Mouse (Mus musculus): ENCODE data around the gene Tor2a.

Tor2a gene

DNA sequence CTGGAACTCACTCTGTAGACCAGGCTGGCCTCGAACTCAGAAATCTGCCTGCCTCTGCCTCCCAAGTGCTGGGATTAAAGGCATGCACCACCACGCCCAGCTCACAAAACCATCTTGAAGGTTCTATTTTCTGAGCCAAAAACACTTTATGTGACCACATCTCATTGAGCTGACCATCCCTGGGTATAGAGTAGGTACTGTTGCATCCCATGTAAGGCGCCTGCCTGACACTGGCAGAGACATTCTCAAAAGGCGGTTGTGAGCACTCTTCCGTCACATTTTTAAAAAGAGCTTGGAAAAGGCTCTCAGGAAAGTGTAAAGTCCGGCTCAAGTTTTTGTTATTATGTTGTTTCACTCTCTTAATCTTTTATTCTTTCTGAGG, 369 bp upstream of the Tor2a start:
- in situ Hi-C loops (cut with MboI; ENCODE audit: unreplicated experiment in 2 of 2), result loop anchor here (5.0 to 25.0 kb wide), 5 partner anchors 44 to 1944 kb away; partner anchors contain the start of genes Cdk9 (in 2 of the 2), 1700001O22Rik (in 1 of the 2), Garnl3 (in 1 of the 2) and Ntmt1 (in 1 of the 2)

DNA sequence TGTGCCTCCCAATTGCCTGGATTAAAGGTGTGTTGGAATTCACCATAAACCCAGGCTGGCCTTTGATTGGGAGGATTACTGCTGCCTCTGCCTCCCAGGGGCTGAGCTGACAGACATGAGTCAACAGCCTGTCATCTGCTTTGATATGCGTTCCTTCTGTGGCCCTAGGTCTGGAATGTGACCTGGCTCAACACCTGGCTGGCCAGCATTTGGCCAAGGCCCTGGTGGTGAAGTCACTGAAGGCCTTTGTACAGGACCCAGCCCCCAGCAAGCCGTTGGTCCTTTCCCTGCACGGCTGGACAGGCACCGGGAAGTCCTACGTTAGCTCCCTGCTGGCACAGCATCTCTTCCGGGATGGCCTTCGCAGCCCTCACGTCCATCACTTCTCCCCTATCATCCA, 1.5 kb downstream of the Tor2a start:
- in situ Hi-C loops (cut with MboI; ENCODE audit: unreplicated experiment in 2 of 2), result loop anchor here (5.0 to 25.0 kb wide), 5 partner anchors 46 to 1946 kb away; partner anchors contain the start of genes Cdk9 (in 2 of the 2), 1700001O22Rik (in 1 of the 2), Garnl3 (in 1 of the 2) and Ntmt1 (in 1 of the 2)

DNA sequence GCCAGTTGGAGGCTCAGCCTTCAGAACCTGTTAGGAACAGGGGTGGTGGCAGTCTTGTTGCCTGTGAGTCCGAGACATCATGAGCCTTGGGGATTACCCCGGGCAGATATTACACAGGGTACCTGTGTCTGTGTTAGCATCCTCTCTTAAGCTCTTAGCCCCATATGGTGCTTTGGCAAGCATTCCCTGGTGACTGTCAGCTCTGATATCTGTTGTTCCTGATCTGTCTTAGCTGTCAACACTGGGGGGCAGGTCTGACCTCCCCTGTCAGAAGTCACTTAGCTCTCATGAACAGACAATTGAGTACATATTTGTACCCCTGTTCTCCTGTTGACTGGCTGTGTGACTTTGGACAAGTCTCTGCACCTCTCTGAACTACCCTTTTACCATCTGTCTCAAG, 2.0 kb downstream of the Tor2a start:
- in situ Hi-C loops (cut with MboI; ENCODE audit: unreplicated experiment in 2 of 2), result loop anchor here (5.0 to 25.0 kb wide), 5 partner anchors 47 to 1947 kb away; partner anchors contain the start of genes Cdk9 (in 2 of the 2), 1700001O22Rik (in 1 of the 2), Garnl3 (in 1 of the 2) and Ntmt1 (in 1 of the 2)

DNA sequence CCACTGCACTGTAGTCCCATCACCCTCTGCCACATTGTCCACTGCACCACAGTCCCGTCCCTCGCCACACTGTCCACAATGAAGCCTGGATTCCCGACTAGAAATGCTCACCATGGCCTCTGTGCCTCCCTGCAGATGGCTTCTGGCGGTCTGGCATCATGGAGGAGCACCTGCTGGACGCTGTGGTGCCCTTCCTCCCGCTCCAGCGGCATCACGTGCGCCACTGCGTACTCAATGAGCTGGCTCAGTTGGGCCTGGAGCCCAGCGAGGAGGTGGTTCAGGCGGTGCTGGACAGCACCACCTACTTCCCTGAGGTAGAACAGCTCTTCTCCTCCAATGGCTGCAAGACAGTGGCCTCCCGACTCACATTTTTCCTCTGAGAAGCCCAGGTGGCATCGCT, 4.3 kb downstream of the Tor2a start:
- in situ Hi-C loops (cut with MboI; ENCODE audit: unreplicated experiment in 2 of 2), result loop anchor here (25.0 kb wide), 2 partner anchors 376 to 1949 kb away; partner anchors contain the start of genes 1700001O22Rik (in 1 of the 2), Garnl3 (in 1 of the 2) and Ntmt1 (in 1 of the 2)

DNA sequence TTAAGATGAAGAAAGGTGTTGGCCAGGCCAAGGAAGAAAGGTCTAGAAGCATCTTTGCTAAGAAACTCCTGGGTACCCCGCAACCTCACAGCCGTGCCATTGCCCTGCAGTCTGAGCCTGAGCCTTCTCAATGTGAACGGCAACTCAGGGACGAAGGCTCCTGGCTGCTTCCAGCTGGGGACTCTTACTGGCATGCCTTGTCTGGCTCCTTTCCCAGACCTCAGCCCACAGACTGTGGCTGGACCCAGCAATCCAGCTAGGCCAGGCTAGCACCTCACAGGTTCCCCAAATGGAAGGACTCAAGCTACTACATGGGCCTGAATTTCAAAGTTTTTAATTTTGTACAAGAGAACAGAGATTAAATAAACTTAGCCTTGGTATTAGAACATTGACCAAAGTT, 4.8 kb downstream of the Tor2a start:
- in situ Hi-C loops (cut with MboI; ENCODE audit: unreplicated experiment in 2 of 2), result loop anchor here (25.0 kb wide), 2 partner anchors 375 to 1950 kb away; partner anchors contain the start of genes 1700001O22Rik (in 1 of the 2), Garnl3 (in 1 of the 2) and Ntmt1 (in 1 of the 2)

DNA sequence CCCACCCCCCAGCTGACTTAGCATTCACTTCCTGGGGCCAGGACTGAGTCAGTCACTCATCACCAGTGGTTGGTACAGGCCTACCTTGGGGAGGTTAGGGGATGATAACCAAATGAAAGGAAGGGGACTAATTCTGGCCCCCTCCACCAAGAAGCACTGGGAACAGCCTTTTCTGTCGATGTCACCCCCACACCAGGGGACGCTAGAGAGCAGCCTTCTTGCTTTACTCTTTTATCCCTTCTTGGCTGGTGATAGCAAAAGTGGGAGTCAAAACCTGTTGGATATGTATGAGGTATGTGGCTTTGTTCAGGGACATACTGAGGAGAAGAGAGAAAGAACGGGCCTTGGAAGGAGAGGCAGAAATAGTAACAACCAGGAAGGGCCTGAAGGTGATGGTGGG, 6.3 kb downstream of the Tor2a start:
- in situ Hi-C loops (cut with MboI; ENCODE audit: unreplicated experiment in 2 of 2), result loop anchor here (25.0 kb wide), 2 partner anchors 374 to 1951 kb away; partner anchors contain the start of genes 1700001O22Rik (in 1 of the 2), Garnl3 (in 1 of the 2) and Ntmt1 (in 1 of the 2)

DNA sequence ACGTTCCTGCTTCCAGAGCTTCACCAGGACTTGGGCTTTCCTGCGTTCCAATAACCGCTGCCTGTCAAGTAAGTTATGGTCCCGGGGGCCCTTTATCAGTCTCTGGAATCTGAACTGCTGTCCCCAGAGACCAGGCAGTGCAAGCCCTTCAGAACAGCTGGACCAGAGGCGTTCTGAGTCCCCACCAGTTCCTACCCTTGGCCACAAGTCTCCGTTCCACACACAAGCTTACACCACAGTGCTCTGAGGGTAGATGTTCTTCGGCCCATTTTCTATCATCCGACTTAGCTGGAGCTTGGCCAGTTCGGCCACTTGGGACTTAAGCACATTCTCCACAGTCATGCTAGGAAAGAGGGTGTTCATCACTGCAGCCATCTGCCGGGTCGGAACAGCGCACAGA, 10.2 kb downstream of the Tor2a start:
- in situ Hi-C loops (cut with MboI; ENCODE audit: unreplicated experiment in 2 of 2), result loop anchor here (25.0 kb wide), 2 partner anchors 370 to 1955 kb away; partner anchors contain the start of genes 1700001O22Rik (in 1 of the 2), Garnl3 (in 1 of the 2) and Ntmt1 (in 1 of the 2)

DNA sequence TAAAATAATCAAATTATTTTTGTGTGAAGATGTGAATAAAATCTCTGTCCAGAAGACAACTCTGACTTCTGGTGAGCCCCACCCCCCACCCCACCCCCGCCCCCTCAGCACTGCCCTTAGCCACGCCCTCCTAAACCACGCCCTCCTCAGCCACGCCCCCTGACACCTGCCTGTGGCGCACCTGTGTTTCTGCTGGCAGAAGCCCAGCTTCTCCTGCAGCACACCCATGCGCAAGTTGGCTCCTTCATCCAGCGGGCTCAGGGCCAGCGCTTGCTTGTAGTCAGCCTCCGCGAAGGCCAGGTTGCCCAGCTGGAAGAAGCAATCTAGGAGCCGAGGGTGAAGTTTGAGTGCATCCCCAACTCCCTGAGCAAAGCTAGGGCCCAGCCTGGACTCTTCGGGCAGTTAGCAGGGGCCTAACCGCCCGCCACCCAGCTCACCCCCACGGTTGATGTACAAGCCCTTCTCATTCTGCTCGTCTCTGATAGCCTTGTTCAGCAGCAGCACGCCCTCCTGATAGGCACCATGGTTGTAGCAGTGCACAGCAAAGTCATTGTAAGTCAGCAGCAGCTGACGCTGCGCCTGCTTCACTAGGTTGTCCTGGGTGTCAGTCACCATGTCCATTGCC, 11.7 kb downstream of the Tor2a start:
- in situ Hi-C loops (cut with MboI; ENCODE audit: unreplicated experiment in 2 of 2), result loop anchor here (25.0 kb wide), 2 partner anchors 369 to 1956 kb away; partner anchors contain the start of genes 1700001O22Rik (in 1 of the 2), Garnl3 (in 1 of the 2) and Ntmt1 (in 1 of the 2)

DNA sequence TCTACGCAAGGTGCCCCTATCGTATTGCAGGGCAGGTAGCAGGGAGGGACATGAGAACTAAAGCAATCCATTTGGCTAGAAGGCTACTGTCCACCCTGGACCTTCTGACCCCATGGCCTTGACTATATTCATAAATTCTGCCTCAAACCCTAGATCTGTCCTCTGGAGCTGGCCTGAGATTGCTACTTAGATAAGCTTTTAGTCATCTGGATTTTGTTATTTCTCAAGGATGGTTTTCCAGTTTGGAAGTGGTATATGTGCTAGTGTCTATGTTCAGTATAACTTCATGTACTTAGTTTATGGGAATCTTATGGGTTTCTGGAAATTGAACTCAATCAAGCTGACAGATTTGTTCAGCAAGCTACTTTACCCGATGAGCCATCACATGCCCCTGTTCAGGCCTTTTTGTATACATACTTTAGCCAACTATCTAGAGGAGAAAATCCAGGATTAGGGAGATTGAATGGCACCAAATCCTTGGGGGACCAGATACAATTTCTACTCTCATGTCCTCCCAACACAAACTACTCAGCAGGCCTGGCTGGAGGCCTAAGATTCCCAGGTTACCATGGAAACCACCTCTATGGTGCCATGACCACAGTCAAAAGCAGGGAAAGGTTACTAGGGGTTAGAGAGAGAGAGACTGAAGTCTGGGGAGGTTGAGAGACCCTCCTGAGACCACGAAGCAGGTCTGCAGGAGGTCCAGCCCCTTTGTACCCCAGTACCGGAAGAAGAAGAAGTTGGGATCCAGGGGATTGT, 12.5 kb downstream of the Tor2a start:
- in situ Hi-C loops (cut with MboI; ENCODE audit: unreplicated experiment in 2 of 2), result loop anchor here (10.0 to 25.0 kb wide), 3 partner anchors 155 to 1957 kb away; partner anchors contain the start of genes 1700001O22Rik (in 1 of the 2), Garnl3 (in 1 of the 2) and Ntmt1 (in 1 of the 2)

DNA sequence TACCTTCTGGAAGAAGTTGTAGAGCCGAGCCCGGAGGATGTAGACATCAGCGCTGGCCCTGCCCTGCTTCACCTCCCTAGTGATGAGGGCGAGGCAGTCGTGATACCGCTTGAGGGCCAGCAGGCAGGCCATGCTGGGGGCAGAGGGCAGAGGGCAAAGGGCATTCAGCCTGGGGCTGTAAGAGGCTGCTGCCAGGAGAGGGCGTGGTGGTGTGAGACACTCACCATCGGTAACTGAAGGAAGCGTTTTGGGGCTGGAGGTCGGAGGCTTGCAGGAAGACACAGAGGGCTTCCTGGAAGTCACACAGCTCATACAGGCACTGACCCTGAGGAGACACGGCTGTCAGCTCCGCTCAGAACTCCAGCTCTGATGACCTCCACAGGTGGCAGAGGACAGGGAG, 14.9 kb downstream of the Tor2a start:
- in situ Hi-C loops (cut with MboI; ENCODE audit: unreplicated experiment in 2 of 2), result loop anchor here (10.0 to 25.0 kb wide), 3 partner anchors 153 to 1960 kb away; partner anchors contain the start of genes 1700001O22Rik (in 1 of the 2), Garnl3 (in 1 of the 2) and Ntmt1 (in 1 of the 2)

DNA sequence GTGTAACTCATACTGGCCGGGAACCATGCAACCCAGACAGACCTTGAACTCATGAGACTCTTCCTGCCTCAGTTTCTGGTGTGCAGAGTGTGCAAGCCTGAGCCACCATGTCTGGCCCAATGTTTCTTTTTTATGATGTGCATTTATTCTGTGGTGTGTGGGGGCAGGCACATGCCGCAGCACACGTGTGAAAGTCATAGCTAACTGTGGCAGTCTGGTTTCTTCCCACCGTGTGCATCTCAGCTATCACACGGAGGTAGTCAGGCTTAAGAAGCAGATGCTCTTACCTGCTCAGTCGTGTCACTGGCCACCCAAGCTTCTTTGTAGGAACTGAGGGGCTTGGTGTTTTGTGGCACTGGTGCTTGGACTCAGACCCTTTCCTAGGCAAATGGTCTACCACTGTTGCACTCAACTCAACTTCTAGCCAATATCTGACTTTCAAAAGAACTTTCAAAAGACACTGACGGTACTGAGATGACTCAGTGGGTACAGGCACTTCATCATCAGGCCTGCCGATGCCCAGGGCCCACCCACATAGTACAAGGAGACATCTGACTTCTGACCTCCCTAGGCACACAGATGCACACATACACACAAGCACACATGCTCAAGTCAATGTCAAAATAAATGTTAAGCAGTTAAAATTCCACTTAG, 15.7 kb downstream of the Tor2a start:
- in situ Hi-C loops (cut with MboI; ENCODE audit: unreplicated experiment in 2 of 2), result loop anchor here (10.0 to 25.0 kb wide), 3 partner anchors 152 to 1960 kb away; partner anchors contain the start of genes 1700001O22Rik (in 1 of the 2), Garnl3 (in 1 of the 2) and Ntmt1 (in 1 of the 2)

DNA sequence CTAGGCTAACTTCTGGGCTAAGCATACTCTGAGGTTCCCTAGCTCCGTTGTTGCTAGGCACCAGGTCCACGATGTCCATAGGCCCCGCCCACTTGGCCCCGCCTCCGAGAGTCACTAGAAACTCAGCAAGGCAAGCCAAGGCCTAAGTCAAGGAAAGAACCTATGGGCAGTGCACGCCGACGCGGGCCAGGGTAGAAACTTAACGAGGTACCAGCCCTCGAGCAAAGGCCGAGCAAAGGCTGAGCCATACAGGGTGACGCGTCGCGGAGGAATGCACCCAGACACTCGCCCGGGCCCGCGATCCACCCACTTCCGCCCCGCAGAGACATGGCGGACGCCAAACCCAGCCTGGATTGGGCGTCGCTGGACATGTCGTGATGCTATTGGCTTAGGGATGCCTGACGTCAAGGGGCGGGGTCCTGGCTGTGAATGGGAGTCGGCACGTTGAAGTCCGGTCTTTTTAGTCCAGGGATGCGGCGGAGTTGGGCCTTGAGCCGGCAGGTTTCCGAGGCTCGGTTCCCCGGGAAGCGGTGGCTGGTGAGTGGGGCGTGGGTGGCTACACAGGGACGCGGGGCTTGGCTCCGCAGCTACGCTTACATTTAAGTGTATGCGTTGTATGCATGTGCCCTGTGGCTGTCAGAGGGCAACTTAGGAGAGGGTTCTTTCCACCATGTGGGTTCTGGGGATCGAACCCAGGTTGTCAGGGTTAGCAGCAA, 18.5 kb downstream of the Tor2a start, which contains the start of the genes Ttc16 and Ptrh1:
Gene Ttc16, minus strand, starts transcription at position 275 of the 716 bp plus-strand sequence.
Gene Ptrh1, plus strand, starts transcription at position 428 of the 716 bp plus-strand sequence.
- in situ Hi-C loops (cut with MboI; ENCODE audit: unreplicated experiment in 2 of 2), result loop anchor here in 1 of 2 experiments (10.0 kb wide), 1 partner anchor 149 kb away; no protein-coding TSS in a partner anchor

DNA sequence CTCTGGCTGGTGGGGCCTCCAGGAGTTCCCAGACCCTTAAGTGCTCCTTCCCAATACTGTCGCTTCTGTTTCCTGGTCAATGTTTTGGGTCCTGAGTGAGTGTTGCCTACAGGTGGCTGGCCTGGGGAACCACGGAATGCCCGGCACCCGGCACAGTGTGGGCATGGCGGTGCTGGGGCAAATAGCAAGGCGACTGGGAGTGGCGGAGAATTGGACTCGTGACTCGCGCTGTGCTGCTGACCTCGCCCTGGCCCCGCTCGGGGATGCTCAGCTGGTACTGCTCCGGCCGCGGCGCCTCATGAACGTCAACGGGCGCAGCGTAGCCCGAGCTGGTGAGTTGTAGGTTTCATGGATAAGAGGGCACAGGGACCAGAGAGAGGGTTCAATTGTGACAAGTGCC, 19.2 kb downstream of the Tor2a start:
- in situ Hi-C loops (cut with MboI; ENCODE audit: unreplicated experiment in 2 of 2), result loop anchor here in 1 of 2 experiments (10.0 kb wide), 1 partner anchor 149 kb away; no protein-coding TSS in a partner anchor

DNA sequence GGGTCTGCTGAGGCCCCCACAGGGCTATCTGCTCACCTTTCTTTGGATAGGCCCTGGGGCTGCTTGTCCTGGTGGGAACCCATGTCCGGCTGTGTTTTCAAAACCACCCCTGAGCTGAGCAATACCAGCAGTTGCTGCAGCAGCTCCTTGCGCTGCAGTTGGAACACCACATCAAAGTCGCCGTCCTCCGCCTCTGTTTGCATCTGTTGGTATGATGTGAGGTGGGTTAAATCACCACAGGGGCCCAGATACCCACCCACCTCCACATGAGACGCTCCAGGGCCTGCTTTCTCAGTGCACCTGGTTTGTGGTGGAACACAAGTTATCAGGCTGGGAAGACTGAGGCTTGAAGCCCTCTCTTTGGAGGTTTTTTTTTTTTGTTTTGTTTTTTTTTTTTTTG, 21.0 kb downstream of the Tor2a start:
- in situ Hi-C loops (cut with MboI; ENCODE audit: unreplicated experiment in 2 of 2), result loop anchor here in 1 of 2 experiments (10.0 kb wide), 1 partner anchor 147 kb away; no protein-coding TSS in a partner anchor

DNA sequence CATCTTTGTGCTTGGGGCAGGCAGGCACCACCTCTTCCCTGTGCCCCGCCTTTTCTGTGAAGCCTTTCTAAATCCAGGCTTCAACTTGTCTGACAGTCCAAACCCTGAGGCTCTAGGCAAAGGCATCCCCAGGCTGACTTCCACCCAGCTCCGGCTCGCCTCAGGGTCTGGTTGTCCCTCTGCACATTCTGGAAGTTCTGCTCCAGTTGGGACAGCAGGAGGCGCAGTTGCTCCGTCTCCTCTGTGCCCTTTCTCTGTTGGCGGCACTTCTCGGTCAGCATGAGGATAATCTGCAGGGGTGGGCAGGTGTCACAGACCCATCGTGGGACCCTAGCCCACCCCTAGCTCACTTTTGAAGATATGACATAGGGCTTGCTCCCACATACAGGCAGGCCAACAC, 22.1 kb downstream of the Tor2a start:
- in situ Hi-C loops (cut with MboI; ENCODE audit: unreplicated experiment in 2 of 2), result loop anchor here in 1 of 2 experiments (10.0 kb wide), 1 partner anchor 146 kb away; no protein-coding TSS in a partner anchor

DNA sequence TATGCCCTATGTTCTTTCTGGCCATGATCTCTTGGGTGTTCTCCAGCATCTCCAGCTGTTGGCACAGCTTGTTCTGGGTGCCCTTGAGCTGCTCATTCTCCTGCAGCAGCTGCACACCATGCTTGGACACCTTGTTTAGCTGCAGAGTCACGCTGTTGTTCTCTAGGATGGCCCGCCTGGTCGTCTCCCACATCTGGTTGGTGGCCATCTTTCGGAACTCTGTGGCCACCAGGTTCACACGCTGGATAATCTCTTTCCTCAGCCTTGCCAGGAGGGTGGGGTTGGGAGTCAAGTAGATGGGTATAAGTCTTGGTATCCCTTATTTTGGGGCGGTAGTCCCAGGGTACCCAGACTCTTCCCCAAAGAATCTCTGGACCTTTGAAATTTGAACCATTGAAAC, 22.7 kb downstream of the Tor2a start:
- in situ Hi-C loops (cut with MboI; ENCODE audit: unreplicated experiment in 2 of 2), result loop anchor here (10.0 kb wide), 1 partner anchor 145 kb away; no protein-coding TSS in a partner anchor

DNA sequence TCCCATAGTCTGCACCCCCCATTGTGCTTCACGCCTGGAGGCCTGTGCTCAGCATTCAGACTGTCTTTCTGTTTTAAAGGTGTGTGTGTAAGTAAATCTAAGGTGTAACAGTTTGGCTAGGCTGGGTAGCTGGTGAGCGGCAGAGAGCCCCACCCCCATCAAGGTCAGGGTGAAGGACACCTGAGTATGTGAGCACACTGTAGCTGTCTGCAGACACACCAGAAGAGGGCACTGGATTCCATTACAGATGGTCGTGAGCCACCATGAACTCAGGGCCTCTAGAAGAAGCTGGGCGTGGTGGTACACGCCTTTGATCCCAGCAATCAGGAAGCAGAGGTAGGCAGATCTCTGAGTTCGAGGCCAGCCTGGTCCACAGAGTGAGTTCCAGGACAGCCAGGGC, 24.7 kb downstream of the Tor2a start:
- in situ Hi-C loops (cut with MboI; ENCODE audit: unreplicated experiment in 2 of 2), result loop anchor here in 1 of 2 experiments (10.0 kb wide), 1 partner anchor 143 kb away; no protein-coding TSS in a partner anchor

DNA sequence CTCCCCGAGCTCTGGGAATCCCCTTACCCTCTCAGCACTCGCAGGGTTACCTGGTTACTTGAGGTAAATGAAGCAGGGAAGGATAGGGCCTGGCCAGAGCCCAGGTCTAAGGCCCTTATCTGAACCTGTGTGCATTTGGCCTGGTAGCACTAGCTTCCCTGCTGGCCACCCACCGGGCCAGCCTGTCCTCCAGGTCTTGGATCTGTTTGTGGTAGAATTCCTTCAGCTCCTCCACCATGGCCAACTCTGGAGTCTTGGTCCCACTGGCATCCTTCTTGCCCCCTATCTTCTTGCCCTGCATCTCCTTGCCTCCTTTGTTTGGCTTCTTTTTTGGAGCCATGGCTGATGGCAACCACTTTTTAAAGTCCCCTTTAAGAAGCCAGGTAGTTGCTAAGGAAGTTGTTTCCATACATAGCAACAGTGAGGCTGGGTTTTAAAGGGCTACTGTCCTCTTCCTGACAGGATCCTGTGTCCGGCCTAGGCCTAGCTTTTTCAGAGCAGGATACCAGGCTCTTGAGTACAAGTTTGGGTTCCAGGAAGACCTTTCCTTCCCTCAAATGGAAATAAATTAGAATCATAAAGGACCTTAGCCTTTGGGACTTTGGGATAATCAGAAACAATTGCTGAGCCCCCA, 27.1 kb downstream of the Tor2a start, which contains the start of gene Cfap157:
Gene Cfap157, minus strand, starts transcription at position 381 of the 634 bp plus-strand sequence.
- in situ Hi-C loops (cut with MboI; ENCODE audit: unreplicated experiment in 2 of 2), result loop anchor here in 1 of 2 experiments (10.0 kb wide), 1 partner anchor 141 kb away; no protein-coding TSS in a partner anchor
